Mouse (Mus musculus): ENCODE measurements around the gene Rabepk. TPM values are rescaled to one million over a fixed set of nuclear protein-coding genes. Genes with fewer than 3 reads are reported as not detected.
"Not testable (repeated sequence)": the region's sequence is repeated elsewhere in the genome, so short reads cannot be mapped to it uniquely, and the experiment has no call there.

Rabepk gene
- polyA plus RNA-seq (2016; fragmentation: Nextera tagmentation; extraction: Ambion mirVana): 23.3 and 23.4 TPM in 2 replicates

- Histone ChIP-seq H3K9me3 (no peaks in the 10 kb centered on the region), H3K4me1 (peaks cover 17% of the 10 kb centered on the region), H3K27ac (no peak within 1 kb of the TSS), H3K27me3 (no peaks in the 10 kb centered on the region), H3K4me2 (peak within 1 kb of the TSS; percentile 74), H3K4me3 (replicated peaks) (peak within 1 kb of the TSS; percentile 67), H3K36me3 (replicated peaks) (peaks cover 9% of the 10 kb centered on the region; the same call in 1 of the 2 replicates), H3K9ac (peak within 1 kb of the TSS; percentile 59)
- WGBS: 5% methylated on average over 44 of the region's 44 CpGs
- ATAC-seq (ENCODE audit: low FRiP score): peak; percentile 59
Measured at GRCm38 (mm10) chr2:34799357-34800256, at the start of gene Rabepk. TSS of gene Rabepk (minus strand) at chr2:34799912.

- no peak overlapping the region for H3K9ac ChIP-seq
- peaks cover 37% of the 10 kb centered on the region for H3K36me3 ChIP-seq (replicated peaks)
- H3K27ac ChIP-seq: no peak overlapping the region
- ATAC-seq (ENCODE audit: low FRiP score): no peak
- no peak overlapping the region for H3K4me2 ChIP-seq
- no peaks in the 10 kb centered on the region for H3K27me3 ChIP-seq
- no peaks in the 10 kb centered on the region for H3K4me1 ChIP-seq
- no peaks in the 10 kb centered on the region for H3K9me3 ChIP-seq
- no peak overlapping the region for H3K4me3 ChIP-seq (replicated peaks)
- 86% methylated on average over 1 of the region's 1 CpGs for WGBS
Measured at GRCm38 (mm10) chr2:34847702-34848101, 48.0 kb upstream of the Rabepk start.

- Histone ChIP-seq H3K4me3 (replicated peaks) (no peak overlapping the region), H3K9me3 (no peaks in the 10 kb centered on the region), H3K9ac (no peak overlapping the region), H3K36me3 (replicated peaks) (no peaks in the 10 kb centered on the region), H3K4me1 (no peaks in the 10 kb centered on the region), H3K4me2 (no peak overlapping the region), H3K27ac (no peak overlapping the region), H3K27me3 (no peaks in the 10 kb centered on the region)
- WGBS: 89% methylated on average over 11 of the region's 11 CpGs
- ATAC-seq (ENCODE audit: low FRiP score): no peak
Measured at GRCm38 (mm10) chr2:34843211-34843939, 43.7 kb upstream of the Rabepk start.

- Histone ChIP-seq H3K4me2 (no peak overlapping the region), H3K36me3 (replicated peaks) (no peaks in the 10 kb centered on the region), H3K27me3 (0 out of 2 replicates have a peak, but pooled peaks cover 9% of the 10 kb centered on the region), H3K27ac (no peak overlapping the region), H3K9me3 (no peaks in the 10 kb centered on the region), H3K9ac (no peak overlapping the region), H3K4me1 (no peaks in the 10 kb centered on the region), H3K4me3 (replicated peaks) (no peak overlapping the region)
- 89% methylated on average over 8 of the region's 8 CpGs for WGBS
- no peak for ATAC-seq (ENCODE audit: low FRiP score)
Measured at GRCm38 (mm10) chr2:34841706-34842105, 42.0 kb upstream of the Rabepk start.

DNA sequence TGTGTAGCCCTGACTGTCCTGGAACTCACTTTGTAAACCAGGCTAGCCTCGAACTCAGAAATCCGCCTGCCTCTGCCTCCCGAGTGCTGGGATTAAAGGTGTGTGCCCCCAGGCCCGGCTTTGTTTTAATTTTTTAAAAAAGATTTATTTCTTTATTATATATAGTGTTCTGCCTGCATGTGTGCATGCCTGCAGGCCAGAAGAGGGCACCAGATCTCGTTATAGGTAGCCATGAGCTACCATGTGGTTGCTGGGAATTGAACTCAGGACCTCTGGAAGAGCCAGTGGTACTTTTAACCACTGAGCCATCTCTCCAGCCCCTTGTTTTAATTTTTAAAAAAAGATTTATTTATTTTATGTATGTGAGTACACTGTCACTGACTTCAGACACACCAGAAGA, 40.4 kb upstream of the Rabepk start:
- WGBS: 79% methylated on average over 5 of the region's 5 CpGs
- not testable (repeated sequence) for H3K36me3 ChIP-seq (replicated peaks); ATAC-seq (ENCODE audit: low FRiP score); H3K4me3 ChIP-seq (replicated peaks); H3K9me3 ChIP-seq; H3K27me3 ChIP-seq; H3K4me1 ChIP-seq; H3K27ac ChIP-seq; H3K4me2 ChIP-seq; H3K9ac ChIP-seq

DNA sequence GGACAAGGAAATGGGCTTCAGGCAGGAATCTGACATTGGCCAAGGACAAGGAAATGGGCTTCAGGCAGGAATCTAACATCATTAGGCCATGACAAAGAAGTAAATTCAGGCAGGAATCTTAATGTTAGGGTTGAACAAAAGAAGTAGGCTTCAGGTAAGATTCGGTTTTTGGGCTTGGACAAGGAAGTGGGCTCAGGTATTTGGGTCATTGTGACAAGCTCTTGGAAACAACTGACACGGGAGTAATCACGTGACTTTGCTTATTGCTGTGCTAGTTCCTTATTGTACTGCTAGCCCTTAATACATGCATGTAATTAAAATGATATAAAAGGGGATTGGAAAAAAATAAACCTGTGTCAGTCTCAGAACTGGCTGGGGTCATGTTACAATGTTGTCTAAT, 36.0 kb upstream of the Rabepk start:
- no peaks in the 10 kb centered on the region for H3K4me1 ChIP-seq
- no peak overlapping the region for H3K4me2 ChIP-seq
- H3K36me3 ChIP-seq (replicated peaks): no peaks in the 10 kb centered on the region
- no peak overlapping the region for H3K9ac ChIP-seq
- no peak for ATAC-seq (ENCODE audit: low FRiP score)
- no peak overlapping the region for H3K4me3 ChIP-seq (replicated peaks)
- WGBS: 75% methylated on average over 3 of the region's 3 CpGs
- H3K27ac ChIP-seq: no peak overlapping the region
- no peaks in the 10 kb centered on the region for H3K9me3 ChIP-seq
- 0 out of 2 replicates have a peak, but pooled peaks cover 9% of the 10 kb centered on the region for H3K27me3 ChIP-seq

DNA sequence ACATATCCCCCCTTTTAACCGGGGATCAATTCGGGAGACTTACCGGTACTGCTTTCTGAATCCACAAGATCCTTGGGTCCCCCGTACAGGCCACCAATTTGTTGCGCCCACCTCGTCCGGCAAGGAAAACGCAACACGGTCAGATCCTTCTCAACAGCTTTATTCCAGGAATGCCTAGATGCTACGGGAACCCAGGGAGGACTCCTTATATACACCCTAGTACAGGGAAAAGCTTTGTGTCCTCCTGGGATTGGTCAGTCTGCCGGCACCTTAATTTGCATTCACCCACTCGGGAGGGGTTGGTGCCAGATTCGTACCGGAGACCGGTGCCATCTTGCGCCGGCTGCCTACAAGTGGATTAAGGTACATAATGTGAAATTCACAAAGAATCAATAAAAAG, 33.9 kb upstream of the Rabepk start:
- Histone ChIP-seq H3K36me3 (replicated peaks) (no peaks in the 10 kb centered on the region), H3K4me1 (no peaks in the 10 kb centered on the region), H3K4me3 (replicated peaks) (no peak overlapping the region), H3K9me3 (no peaks in the 10 kb centered on the region), H3K4me2 (no peak overlapping the region), H3K9ac (no peak overlapping the region), H3K27ac (no peak overlapping the region), H3K27me3 (0 out of 2 replicates have a peak, but pooled peaks cover 13% of the 10 kb centered on the region)
- no peak for ATAC-seq (ENCODE audit: low FRiP score)
- WGBS: 91% methylated on average over 17 of the region's 17 CpGs

DNA sequence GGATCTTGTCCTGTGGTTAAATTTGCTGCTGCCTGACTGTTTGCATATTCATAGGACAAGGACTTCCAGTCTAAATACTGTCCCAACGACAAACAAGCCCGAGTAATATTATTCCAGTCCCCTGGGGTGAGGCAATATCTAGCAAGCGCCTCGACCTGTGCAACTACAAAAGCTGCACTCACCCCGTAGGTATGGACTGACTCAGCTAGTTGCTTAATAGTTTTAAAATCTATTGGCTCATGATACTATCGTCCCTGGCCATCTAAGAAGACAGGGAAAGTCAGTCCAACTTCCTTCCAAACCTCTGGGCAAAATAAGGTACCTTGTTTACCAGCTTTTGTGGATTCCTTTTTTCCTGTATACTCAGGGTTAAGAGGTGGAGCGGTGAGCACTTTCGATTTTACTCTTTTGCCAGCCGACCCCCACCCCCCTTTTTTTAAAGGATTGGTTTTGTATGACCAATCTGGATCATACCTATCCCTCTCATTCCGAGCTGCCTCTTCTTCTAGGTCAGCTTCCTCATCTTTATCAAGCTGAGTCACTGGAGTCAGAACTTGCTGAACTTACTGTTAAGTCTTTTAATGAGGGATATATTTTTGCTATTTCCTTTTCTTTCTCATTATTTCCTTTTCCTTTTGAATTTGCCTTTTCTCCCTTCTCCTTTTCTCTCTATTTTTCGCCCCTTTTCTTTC, 33.2 kb upstream of the Rabepk start, which contains the start of gene Gm34653:
Gene Gm34653 (plus strand): TSS at position 242 of the 692 bp plus-strand sequence.
- WGBS: 79% methylated on average over 11 of the region's 11 CpGs

DNA sequence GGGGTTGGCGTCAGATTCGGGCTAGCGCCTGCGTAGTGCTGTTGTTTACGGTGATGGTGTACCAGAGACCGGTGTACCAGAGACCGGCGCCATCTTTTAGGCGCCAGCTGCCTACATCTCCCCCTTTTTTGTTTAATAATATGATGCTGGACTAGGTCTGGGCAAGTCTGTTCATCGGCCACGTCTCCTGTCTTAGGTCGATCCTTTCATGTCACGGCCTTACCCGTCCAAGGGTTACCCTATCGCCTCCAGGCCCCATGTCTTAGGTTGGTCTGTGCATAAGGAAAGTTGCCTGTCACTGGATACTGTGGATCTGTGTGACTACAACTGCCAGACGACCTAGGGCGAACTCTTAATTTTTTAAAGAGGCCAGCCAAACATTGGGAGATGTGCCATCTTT, 30.4 kb upstream of the Rabepk start:
- not testable (repeated sequence) for H3K9ac ChIP-seq; ATAC-seq (ENCODE audit: low FRiP score); H3K4me2 ChIP-seq; H3K27ac ChIP-seq; H3K27me3 ChIP-seq; H3K4me1 ChIP-seq; H3K36me3 ChIP-seq (replicated peaks); H3K4me3 ChIP-seq (replicated peaks); H3K9me3 ChIP-seq
- WGBS: 96% methylated on average over 17 of the region's 17 CpGs

More for the DNA sequence above, 33.2 kb upstream of the Rabepk start, which contains the start of gene Gm34653:
- H3K27ac ChIP-seq; H3K4me1 ChIP-seq; ATAC-seq (ENCODE audit: low FRiP score); H3K9me3 ChIP-seq; H3K4me2 ChIP-seq; H3K4me3 ChIP-seq (replicated peaks); H3K9ac ChIP-seq; H3K36me3 ChIP-seq (replicated peaks): not testable (repeated sequence)
- H3K27me3 ChIP-seq: 0 out of 2 replicates have a peak, but pooled peaks cover 11% of the 10 kb centered on the region

DNA sequence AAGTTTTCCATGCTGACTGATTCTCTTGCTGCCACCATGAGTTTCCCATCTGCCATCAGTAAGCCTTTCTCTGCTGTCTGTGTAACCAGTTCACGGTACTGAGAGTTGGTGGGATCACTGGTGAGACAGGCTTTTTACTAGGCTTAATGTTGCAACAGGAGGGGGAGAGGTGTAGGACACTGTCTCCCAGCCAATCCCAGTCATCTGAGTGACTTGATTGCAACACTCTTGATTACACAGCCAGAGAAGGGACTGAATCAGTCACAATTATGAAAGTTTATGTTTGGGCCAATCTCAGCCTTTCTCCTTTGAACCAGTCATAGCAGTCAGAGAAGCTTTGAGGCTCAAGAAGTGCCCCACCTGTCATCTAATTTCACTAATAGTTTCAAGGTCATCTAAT, 28.3 kb upstream of the Rabepk start:
- Histone ChIP-seq H3K36me3 (replicated peaks) (no peaks in the 10 kb centered on the region), H3K4me1 (peaks cover 19% of the 10 kb centered on the region), H3K27me3 (0 out of 2 replicates have a peak, but pooled peaks cover 3% of the 10 kb centered on the region), H3K9me3 (no peaks in the 10 kb centered on the region), H3K4me3 (replicated peaks) (no peak overlapping the region), H3K27ac (no peak overlapping the region), H3K4me2 (no peak overlapping the region), H3K9ac (no peak overlapping the region)
- WGBS: 87% methylated on average over 1 of the region's 1 CpGs
- no peak for ATAC-seq (ENCODE audit: low FRiP score)

DNA sequence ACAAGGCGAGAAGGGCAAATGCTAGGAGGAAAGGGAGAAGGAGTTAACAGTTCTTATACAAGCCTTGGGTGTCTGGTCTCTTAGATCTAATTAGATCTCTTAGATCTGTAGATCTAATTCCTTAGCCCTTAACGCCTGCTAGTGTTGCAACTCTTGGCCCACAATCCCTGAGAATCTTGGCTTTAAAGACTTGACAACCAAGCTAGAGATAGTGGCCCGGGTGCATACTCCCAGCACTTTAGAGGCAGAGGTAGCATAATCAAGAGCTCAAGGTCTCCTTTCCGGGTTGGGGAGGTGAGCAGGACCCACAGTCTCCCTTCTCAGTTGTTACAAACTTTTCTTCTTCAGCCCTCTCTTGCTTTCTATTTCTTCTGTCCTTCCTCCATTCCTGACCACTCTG, 27.9 kb upstream of the Rabepk start:
- H3K36me3 ChIP-seq (replicated peaks): peaks cover 2% of the 10 kb centered on the region; the same call in 1 of the 2 replicates
- no peak for ATAC-seq (ENCODE audit: low FRiP score)
- no peak overlapping the region for H3K4me2 ChIP-seq
- 91% methylated on average over 4 of the region's 4 CpGs for WGBS
- 0 out of 2 replicates have a peak, but pooled peaks cover 3% of the 10 kb centered on the region for H3K27me3 ChIP-seq
- no peak overlapping the region for H3K4me3 ChIP-seq (replicated peaks)
- no peak overlapping the region for H3K9ac ChIP-seq
- no peak overlapping the region for H3K27ac ChIP-seq
- H3K9me3 ChIP-seq: no peaks in the 10 kb centered on the region
- H3K4me1 ChIP-seq: peaks cover 19% of the 10 kb centered on the region
